Mouse (Mus musculus): ENCODE measurements around the gene Llgl2. TPM values are rescaled to one million over a fixed set of nuclear protein-coding genes. Genes with fewer than 3 reads are reported as not detected.
A peak's percentile ranks its signal among the peaks of the same experiment; 100 is the strongest.

Llgl2 gene
- polyA plus RNA-seq, 1 experiment = 3.2 TPM

- Histone ChIP-seq H3K4me3 (ENCODE audit: insufficient read depth, low read length) (no peak overlapping the region), H3K27ac (ENCODE audit: insufficient read depth, low read length) (peak overlapping the region; percentile 27), H3K4me1 (ENCODE audit: control insufficient read depth, insufficient read depth, low read length) (no peaks in the 10 kb centered on the region)
- TF ChIP-seq CTCF (IDR thresholded peaks at IDR 0.05; ENCODE audit: extremely low read depth, insufficient read depth, low read length) (no peak), POLR2A (IDR thresholded peaks at IDR 0.05; ENCODE audit: extremely low read depth, insufficient read depth, low read length) (no peak)
Observed at GRCm38 (mm10) chr11:115807971-115808370, 15.9 kb upstream of the Llgl2 start.

GRCm38 (mm10) chr11:115808696-115809310 lies 15.0 kb upstream of the Llgl2 start:
- TF ChIP-seq POLR2A (IDR thresholded peaks at IDR 0.05; ENCODE audit: extremely low read depth, insufficient read depth, low read length) (no peak), CTCF (IDR thresholded peaks at IDR 0.05; ENCODE audit: extremely low read depth, insufficient read depth, low read length) (no peak)
- peak overlapping the region; percentile 70 for H3K27ac ChIP-seq (ENCODE audit: insufficient read depth, low read length)
- no peak overlapping the region for H3K4me3 ChIP-seq (ENCODE audit: insufficient read depth, low read length)
- H3K4me1 ChIP-seq (ENCODE audit: control insufficient read depth, insufficient read depth, low read length) = no peaks in the 10 kb centered on the region

- H3K4me1 ChIP-seq (ENCODE audit: control insufficient read depth, insufficient read depth, low read length) = no peaks in the 10 kb centered on the region
- peak overlapping the region; percentile 52; the same call in 1 of the 2 replicates for H3K4me3 ChIP-seq (ENCODE audit: insufficient read depth, low read length)
- TF ChIP-seq CTCF (IDR thresholded peaks at IDR 0.05; ENCODE audit: extremely low read depth, insufficient read depth, low read length) (no peak), POLR2A (IDR thresholded peaks at IDR 0.05; ENCODE audit: extremely low read depth, insufficient read depth, low read length) (no peak)
- H3K27ac ChIP-seq (ENCODE audit: insufficient read depth, low read length) = peak overlapping the region; percentile 70
Observed at GRCm38 (mm10) chr11:115809311-115809781, 14.5 kb upstream of the Llgl2 start.

GRCm38 (mm10) chr11:115810377-115810776 lies 13.5 kb upstream of the Llgl2 start:
- no peak for TF ChIP-seq POLR2A (IDR thresholded peaks at IDR 0.05; ENCODE audit: extremely low read depth, insufficient read depth, low read length)
- no peak for TF ChIP-seq CTCF (IDR thresholded peaks at IDR 0.05; ENCODE audit: extremely low read depth, insufficient read depth, low read length)
- Histone ChIP-seq H3K4me3 (ENCODE audit: insufficient read depth, low read length) (peak overlapping the region; percentile 52), H3K27ac (ENCODE audit: insufficient read depth, low read length) (peak overlapping the region; percentile 58; the same call in 1 of the 2 replicates)

GRCm38 (mm10) chr11:115811381-115812093 lies 12.3 kb upstream of the Llgl2 start:
- H3K27ac ChIP-seq (ENCODE audit: insufficient read depth, low read length) = peak overlapping the region; percentile 85
- H3K4me1 ChIP-seq (ENCODE audit: control insufficient read depth, insufficient read depth, low read length) = peaks cover 4% of the 10 kb centered on the region; the same call in 1 of the 2 replicates
- H3K4me3 ChIP-seq (ENCODE audit: insufficient read depth, low read length) = peak overlapping the region; percentile 52
- TF ChIP-seq CTCF (IDR thresholded peaks at IDR 0.05; ENCODE audit: extremely low read depth, insufficient read depth, low read length) = no peak
- TF ChIP-seq POLR2A (IDR thresholded peaks at IDR 0.05; ENCODE audit: extremely low read depth, insufficient read depth, low read length) = no peak

More at GRCm38 (mm10) chr11:115810377-115810776, 13.5 kb upstream of the Llgl2 start:
- H3K4me1 ChIP-seq (ENCODE audit: control insufficient read depth, insufficient read depth, low read length) = peaks cover under 1% of the 10 kb centered on the region; the same call in 1 of the 2 replicates

GRCm38 (mm10) chr11:115812095-115812494 lies 11.8 kb upstream of the Llgl2 start:
- TF ChIP-seq POLR2A (IDR thresholded peaks at IDR 0.05; ENCODE audit: extremely low read depth, insufficient read depth, low read length) (no peak), CTCF (IDR thresholded peaks at IDR 0.05; ENCODE audit: extremely low read depth, insufficient read depth, low read length) (no peak)
- H3K4me3 ChIP-seq (ENCODE audit: insufficient read depth, low read length) = peak overlapping the region; percentile 52
- H3K27ac ChIP-seq (ENCODE audit: insufficient read depth, low read length) = peak overlapping the region; percentile 85
- peaks cover 4% of the 10 kb centered on the region; the same call in 1 of the 2 replicates for H3K4me1 ChIP-seq (ENCODE audit: control insufficient read depth, insufficient read depth, low read length)

- Histone ChIP-seq H3K4me3 (ENCODE audit: insufficient read depth, low read length) (peak overlapping the region; percentile 52), H3K27ac (ENCODE audit: insufficient read depth, low read length) (peak overlapping the region; percentile 85), H3K4me1 (ENCODE audit: control insufficient read depth, insufficient read depth, low read length) (peaks cover 4% of the 10 kb centered on the region; the same call in 1 of the 2 replicates)
- TF ChIP-seq CTCF (IDR thresholded peaks at IDR 0.05; ENCODE audit: extremely low read depth, insufficient read depth, low read length) (no peak), POLR2A (IDR thresholded peaks at IDR 0.05; ENCODE audit: extremely low read depth, insufficient read depth, low read length) (no peak)
Observed at GRCm38 (mm10) chr11:115812533-115813420, 11.1 kb upstream of the Llgl2 start.

GRCm38 (mm10) chr11:115813507-115814296 lies 10.1 kb upstream of the Llgl2 start, which contains the start of gene Caskin2:
TSS of gene Caskin2 (minus strand) at chr11:115813639.
- Histone ChIP-seq H3K4me1 (ENCODE audit: control insufficient read depth, insufficient read depth, low read length) (peaks cover 4% of the 10 kb centered on the region; the same call in 1 of the 2 replicates), H3K4me3 (ENCODE audit: insufficient read depth, low read length) (peak within 1 kb of the TSS; percentile 52), H3K27ac (ENCODE audit: insufficient read depth, low read length) (peak within 1 kb of the TSS; percentile 85)
- peak; percentile 54; the same call in 1 of the 2 replicates for TF ChIP-seq POLR2A (IDR thresholded peaks at IDR 0.05; ENCODE audit: extremely low read depth, insufficient read depth, low read length)
- TF ChIP-seq CTCF (IDR thresholded peaks at IDR 0.05; ENCODE audit: extremely low read depth, insufficient read depth, low read length) = peak; percentile 88

Measured in cortical plate, adult 2 months (tissue).